Comparison of ENCODE assay signal across 8 mouse cellular contexts in genomic region chr17:3326903-3327279, GRCm38 (mm10). TPM values are rescaled to one million over a fixed set of nuclear protein-coding genes. Genes with fewer than 3 reads are reported as not detected.
DNase-seq lines count a peak whose midpoint lies in the region; ATAC-seq and TF ChIP-seq lines count a peak whose summit lies in the region.

No protein-coding gene starts in this region.

- no peak for DNase-seq in left cerebral cortex, adult 2 months (ENCODE audit: extremely low spot score in 1 of 2, low spot score in 2 of 2)
- no peak for DNase-seq in left cerebral cortex, adult 18-20 months (ENCODE audit: low spot score in 2 of 2)
- no peak for DNase-seq in limb, embryonic 10.5 days (ENCODE audit: low spot score)
- DNase-seq in layer of hippocampus, adult 8-10 months (ENCODE audit: low spot score in 2 of 2), result no peak
- no peak for DNase-seq in cerebellum, adult 11 months
- DNase-seq in urinary bladder, adult 2 months (ENCODE audit: low spot score), result no peak

- H3K27ac ChIP-seq in left cerebral cortex, adult 2 months, result no peak overlapping the region
- peak overlapping the region; percentile 65 for H3K27ac ChIP-seq in embryonic facial prominence, embryonic 12.5 days
- H3K27ac ChIP-seq in limb, embryonic 10.5 days, result peak overlapping the region; percentile 82
- H3K27ac ChIP-seq in neural tube, embryonic 14.5 days (ENCODE audit: low read depth, low read length), result peak overlapping the region; percentile 28; the same call in 1 of the 2 replicates

- intact Hi-C loops in left cerebral cortex, adult 2 months (cut with DNase I), result no loop called here

- H3K27me3 ChIP-seq in embryonic facial prominence, embryonic 12.5 days, result no peaks in the 10 kb centered on the region
- H3K27me3 ChIP-seq in limb, embryonic 10.5 days (ENCODE audit: low read depth, poor library complexity, severe bottlenecking), result peaks cover 35% of the 10 kb centered on the region
- H3K27me3 ChIP-seq in neural tube, embryonic 14.5 days (ENCODE audit: control insufficient read depth, insufficient read depth, low read length), result peaks cover 3% of the 10 kb centered on the region; the same call in 1 of the 2 replicates

- under 1% methylated on average over 25 of the region's 25 CpGs for WGBS in embryonic facial prominence, embryonic 12.5 days
- WGBS in limb, embryonic 10.5 days, result under 1% methylated on average over 25 of the region's 25 CpGs
- WGBS in neural tube, embryonic 14.5 days, result under 1% methylated on average over 25 of the region's 25 CpGs

- no peak for ATAC-seq in embryonic facial prominence, embryonic 12.5 days (ENCODE audit: insufficient number of reproducible peaks, insufficient read depth, low FRiP score, low TSS enrichment)
- 0 out of 2 replicates have a peak, but pooled peaks have one; percentile 15 for ATAC-seq in neural tube, embryonic 14.5 days (ENCODE audit: low read depth)

- H3K9me3 ChIP-seq in embryonic facial prominence, embryonic 12.5 days, result no peaks in the 10 kb centered on the region
- no peaks in the 10 kb centered on the region for H3K9me3 ChIP-seq in limb, embryonic 10.5 days (replicated peaks)
- no peaks in the 10 kb centered on the region for H3K9me3 ChIP-seq in neural tube, embryonic 14.5 days (ENCODE audit: control insufficient read depth, low read length)

- no peaks in the 10 kb centered on the region for H3K36me3 ChIP-seq in embryonic facial prominence, embryonic 12.5 days
- H3K36me3 ChIP-seq in limb, embryonic 10.5 days, result no peaks in the 10 kb centered on the region
- no peaks in the 10 kb centered on the region for H3K36me3 ChIP-seq in neural tube, embryonic 14.5 days (ENCODE audit: control insufficient read depth, insufficient read depth, low read length)

- H3K4me3 ChIP-seq in left cerebral cortex, adult 2 months, result peak overlapping the region; percentile 51
- H3K4me3 ChIP-seq in embryonic facial prominence, embryonic 12.5 days, result peak overlapping the region; percentile 71
- H3K4me3 ChIP-seq in limb, embryonic 10.5 days, result peak overlapping the region; percentile 76
- H3K4me3 ChIP-seq in neural tube, embryonic 14.5 days (ENCODE audit: low read depth, low read length), result peak overlapping the region; percentile 43

- H3K4me2 ChIP-seq in embryonic facial prominence, embryonic 12.5 days (replicated peaks), result peak overlapping the region; percentile 84
- peak overlapping the region; percentile 62 for H3K4me2 ChIP-seq in neural tube, embryonic 14.5 days (ENCODE audit: low read depth, low read length)

- TF ChIP-seq CTCF in left cerebral cortex, adult 2 months (IDR thresholded peaks at IDR 0.05), result no peak

- H3K4me1 ChIP-seq in embryonic facial prominence, embryonic 12.5 days, result peaks cover 21% of the 10 kb centered on the region; the same call in 1 of the 2 replicates
- H3K4me1 ChIP-seq in limb, embryonic 10.5 days, result peaks cover 28% of the 10 kb centered on the region
- peaks cover 5% of the 10 kb centered on the region; the same call in 1 of the 2 replicates for H3K4me1 ChIP-seq in neural tube, embryonic 14.5 days (ENCODE audit: control insufficient read depth, insufficient read depth, low read length)

- H3K9ac ChIP-seq in embryonic facial prominence, embryonic 12.5 days, result peak overlapping the region; percentile 68
- H3K9ac ChIP-seq in neural tube, embryonic 14.5 days (replicated peaks; ENCODE audit: low read depth, low read length), result peak overlapping the region; percentile 53

RNA-seq across cellular contexts. Expression of gene Tiam2, which starts 0.5 kb away (rescaled TPM):
- 10 to 100 TPM; 80.1 to 82.9 TPM for total RNA-seq in left cerebral cortex, adult 2 months (2021)
- 10 to 100 TPM; 75.6 to 84.1 TPM for total RNA-seq in left cerebral cortex, adult 18-20 months (2021)
- polyA plus RNA-seq in embryonic facial prominence, embryonic 12.5 days (2016; fragmentation: Nextera tagmentation; extraction: Ambion mirVana), result 19.5 and 23.2 TPM in 2 replicates
- 4.2 and 6.3 TPM in 2 replicates for polyA plus RNA-seq in limb, embryonic 10.5 days (2016; fragmentation: Nextera tagmentation; extraction: Ambion mirVana)
- 7.8 and 9.3 TPM in 2 replicates for polyA plus RNA-seq in neural tube, embryonic 14.5 days (2014; fragmentation: Nextera tagmentation; extraction: Ambion mirVana)
- 10 to 100 TPM; 29.3 to 36.2 (median 33.9) TPM for total RNA-seq in layer of hippocampus, adult 8-10 months (2022)
- polyA plus RNA-seq in urinary bladder, adult 2 months (2012; rRNA removed), result 7.2 and 7.4 TPM in 2 replicates
